Mouse (Mus musculus) right cerebral cortex, adult 2 months (tissue): ENCODE results near the gene Acap2.

ENCODE experiments used
- DNase-seq, 2 experiments: peaks; one replicate each; pipeline ENCODE4 v3.0.0; 2021 to 2022; ENCODE audit warnings: low spot score in 2 of 2

The Acap2 gene

GRCm38 (mm10) chr16:31169596-31169995 lies 31.4 kb downstream of the Acap2 start:
- DNase-seq: no peak

DNA sequence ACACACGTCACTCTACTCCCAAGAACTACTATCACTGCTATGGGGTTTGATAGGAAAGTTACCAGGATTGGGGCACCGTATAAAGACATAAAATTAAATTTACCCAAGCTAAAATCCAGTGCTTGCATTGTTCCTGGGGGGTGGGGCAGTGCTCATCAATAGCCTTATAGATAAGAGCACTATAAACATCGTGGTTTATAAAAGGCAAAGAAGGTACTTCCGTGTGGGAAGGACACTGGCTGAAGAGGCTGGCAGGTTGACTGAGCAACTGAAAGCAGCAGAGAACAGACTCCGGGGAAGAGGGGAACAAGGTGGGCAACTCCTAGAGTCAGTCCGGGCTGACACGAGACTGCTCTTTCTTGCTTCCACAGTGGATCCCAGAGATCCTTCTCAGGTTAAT lies 33.1 kb downstream of the Acap2 start:
- DNase-seq: no peak

GRCm38 (mm10) chr16:31167017-31167887 lies 33.8 kb downstream of the Acap2 start:
- DNase-seq: no peak

DNA sequence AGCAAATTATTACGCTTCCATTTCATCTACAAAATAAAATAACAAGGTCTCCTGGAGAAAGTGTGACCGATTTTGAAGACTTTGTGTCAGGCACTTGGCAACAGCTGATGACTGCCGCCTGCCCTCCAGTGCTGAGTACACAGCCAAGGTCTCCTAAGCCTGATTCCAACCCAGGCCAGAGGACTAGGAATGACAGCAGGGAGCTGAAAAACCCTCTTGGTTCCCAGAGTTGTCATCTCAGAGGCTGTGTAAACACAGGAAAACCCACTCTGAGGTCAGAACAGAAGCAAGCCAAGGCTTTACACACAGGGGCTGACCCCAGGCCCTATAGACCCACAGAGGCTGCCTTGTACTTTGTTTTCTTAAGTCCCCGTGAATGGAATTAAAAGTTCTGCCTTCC lies 35.1 kb downstream of the Acap2 start:
- no peak for DNase-seq

DNA sequence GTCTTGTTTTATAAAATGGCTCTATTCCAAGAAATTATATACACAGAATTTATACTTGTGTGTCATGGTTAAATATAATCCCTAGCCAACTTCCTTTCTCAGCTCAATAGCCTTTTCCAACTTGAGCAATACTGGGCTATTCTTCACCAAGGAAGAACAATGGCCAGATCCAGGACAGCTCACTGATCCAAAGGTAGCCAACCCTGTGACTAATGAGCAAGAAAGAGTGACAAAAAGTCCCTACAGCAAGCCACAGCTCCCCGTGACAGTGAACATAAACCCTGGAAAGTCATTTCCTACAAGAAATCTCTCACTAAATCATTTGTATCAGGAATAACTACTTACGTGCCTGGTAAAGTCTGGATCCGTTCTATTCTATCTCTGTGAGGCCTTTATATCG lies 35.6 kb downstream of the Acap2 start:
- DNase-seq: no peak

- DNase-seq: no peak
Measured at GRCm38 (mm10) chr16:31164125-31164524, 36.9 kb downstream of the Acap2 start.

GRCm38 (mm10) chr16:31160486-31160885 lies 40.6 kb downstream of the Acap2 start:
- DNase-seq: no peak

DNA sequence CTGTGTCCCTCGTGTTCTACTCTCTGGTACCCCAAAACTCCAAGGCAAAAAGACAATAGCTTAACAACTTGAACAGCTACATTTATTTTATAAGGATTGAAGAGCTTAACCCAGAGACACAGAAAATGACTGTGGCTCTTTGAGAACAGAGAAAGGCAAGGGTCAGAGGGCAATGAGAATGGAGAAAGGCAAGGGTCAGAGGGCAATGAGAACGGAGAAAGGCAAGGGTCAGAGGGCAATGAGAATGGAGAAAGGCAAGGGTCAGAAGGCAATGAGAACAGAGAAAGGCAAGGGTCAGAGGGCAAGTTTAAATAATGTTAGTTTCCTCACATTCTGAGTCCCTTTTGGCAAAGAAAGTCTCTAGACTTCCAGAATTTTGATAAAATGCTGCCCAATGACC lies 41.6 kb downstream of the Acap2 start:
- no peak for DNase-seq

- DNase-seq: no peak
Measured at GRCm38 (mm10) chr16:31149841-31150240, 51.2 kb downstream of the Acap2 start.

GRCm38 (mm10) chr16:31148891-31149290 lies 52.2 kb downstream of the Acap2 start:
- DNase-seq: no peak

- DNase-seq: no peak
Measured at GRCm38 (mm10) chr16:31147766-31148165, 53.3 kb downstream of the Acap2 start.

GRCm38 (mm10) chr16:31141916-31142315 lies 59.1 kb downstream of the Acap2 start:
- no peak for DNase-seq

DNA sequence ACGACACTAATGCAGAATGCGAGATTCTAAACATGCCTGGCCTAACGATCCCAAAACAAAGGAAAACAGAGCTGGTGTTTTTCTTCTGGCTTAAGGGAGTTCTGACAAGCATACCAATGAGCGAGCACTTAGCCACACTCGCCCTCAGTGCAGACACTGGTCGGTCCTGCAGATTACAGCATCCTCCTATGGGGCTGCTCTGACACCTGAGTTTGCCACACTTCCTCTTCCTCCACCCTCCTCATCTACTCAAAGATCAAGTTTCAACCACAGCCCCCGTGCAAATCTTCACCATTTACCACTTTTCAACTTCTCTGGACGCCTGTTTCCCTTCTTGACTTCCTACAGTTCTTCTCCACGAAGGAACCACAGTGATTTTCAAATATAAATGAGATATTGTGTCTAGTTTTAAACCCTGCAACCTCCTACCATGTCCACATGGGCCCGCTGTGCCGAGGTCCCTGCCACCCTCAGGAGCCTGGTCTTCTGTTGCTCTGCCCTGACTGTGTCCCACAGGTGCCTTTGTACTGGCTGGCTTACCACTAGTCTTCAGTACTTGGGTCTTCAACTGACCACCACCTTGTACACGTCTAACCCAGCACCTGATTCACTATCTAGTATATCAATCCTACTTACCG lies 64.3 kb downstream of the Acap2 start:
- DNase-seq: no peak

GRCm38 (mm10) chr16:31135519-31135918 lies 65.5 kb downstream of the Acap2 start:
- no peak for DNase-seq

DNA sequence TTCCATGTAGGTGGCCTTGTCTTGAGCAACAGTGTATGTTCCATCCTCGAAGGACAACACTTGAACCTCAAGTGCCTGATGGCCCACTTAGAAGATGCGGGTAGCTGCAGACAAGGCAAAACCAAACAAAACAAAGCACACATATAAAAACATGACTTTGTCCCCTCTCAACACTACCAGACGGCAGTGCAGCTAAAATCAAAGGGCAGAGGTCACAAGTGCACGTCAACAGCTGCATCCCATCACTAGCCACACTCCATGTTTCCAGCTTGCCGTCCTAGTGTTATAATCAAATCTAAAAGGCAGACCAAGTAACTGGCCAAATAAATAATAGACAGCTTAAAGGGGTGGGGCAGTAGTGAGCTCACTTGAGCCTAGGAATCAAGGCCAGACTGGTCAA lies 69.5 kb downstream of the Acap2 start:
- no peak for DNase-seq

GRCm38 (mm10) chr16:31128116-31128515 lies 72.9 kb downstream of the Acap2 start:
- no peak for DNase-seq

DNA sequence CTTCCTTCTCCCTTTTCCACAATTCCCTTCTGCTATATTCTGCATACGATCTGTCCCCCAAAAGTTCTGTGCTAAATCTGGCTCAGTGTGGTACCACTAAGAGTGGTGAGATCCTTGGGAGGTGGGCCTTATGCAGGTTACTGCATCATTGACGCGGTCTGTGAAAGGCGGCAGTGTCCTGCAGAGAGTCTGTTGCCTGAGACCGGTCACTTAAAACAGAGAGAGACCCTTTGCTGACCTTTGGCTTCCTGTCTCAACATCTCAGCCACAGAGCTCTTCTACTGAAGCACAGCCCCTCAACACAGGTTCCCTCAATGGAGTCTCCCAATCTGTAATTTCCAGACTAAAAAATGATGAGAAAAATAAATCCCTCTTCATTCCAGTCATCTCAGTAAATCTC lies 76.1 kb downstream of the Acap2 start:
- no peak for DNase-seq

GRCm38 (mm10) chr16:31121612-31122011 lies 79.4 kb downstream of the Acap2 start:
- DNase-seq: no peak

GRCm38 (mm10) chr16:31113596-31113995 lies 87.4 kb downstream of the Acap2 start:
- DNase-seq: no peak

DNA sequence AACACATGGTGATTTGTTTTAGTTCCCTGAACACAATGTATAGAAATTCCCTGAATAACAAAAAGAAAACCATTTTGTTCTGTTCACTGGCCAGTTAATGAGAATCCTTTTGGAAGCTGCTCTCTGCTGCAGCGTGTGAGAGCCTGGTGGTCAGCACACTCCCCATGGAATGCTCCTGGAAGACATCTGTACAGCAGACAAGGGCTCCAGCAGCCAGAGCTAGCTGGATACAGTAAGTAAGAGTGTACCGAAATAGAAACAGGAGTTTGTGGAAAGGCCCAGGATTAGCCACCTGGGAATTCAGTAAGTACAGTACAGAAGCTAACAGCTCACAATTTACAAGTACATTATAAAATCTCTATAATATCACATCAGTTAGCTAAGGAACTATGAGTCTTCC lies 99.7 kb downstream of the Acap2 start:
- no peak for DNase-seq

DNA sequence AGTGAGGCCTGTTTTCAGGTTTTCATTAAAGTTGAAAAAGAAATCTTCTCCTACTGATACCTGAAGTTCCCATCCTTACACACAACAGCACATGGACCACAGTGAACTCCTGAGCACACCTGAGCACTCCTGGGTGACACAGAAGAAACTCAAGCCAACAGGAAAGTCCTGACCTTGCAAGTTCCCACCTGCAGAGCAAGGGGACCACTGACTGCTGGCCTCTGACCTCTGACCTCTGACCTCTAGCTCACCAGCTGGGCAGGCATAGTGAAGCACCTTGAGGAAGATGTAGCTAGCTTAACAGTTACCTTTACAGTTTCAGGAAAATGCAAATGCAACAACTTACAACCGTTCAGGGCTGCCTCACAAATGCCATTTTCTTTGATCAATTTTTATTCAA lies 101.1 kb downstream of the Acap2 start:
- no peak for DNase-seq

GRCm38 (mm10) chr16:31094036-31094435 lies 107.0 kb downstream of the Acap2 start:
- DNase-seq: no peak

DNA sequence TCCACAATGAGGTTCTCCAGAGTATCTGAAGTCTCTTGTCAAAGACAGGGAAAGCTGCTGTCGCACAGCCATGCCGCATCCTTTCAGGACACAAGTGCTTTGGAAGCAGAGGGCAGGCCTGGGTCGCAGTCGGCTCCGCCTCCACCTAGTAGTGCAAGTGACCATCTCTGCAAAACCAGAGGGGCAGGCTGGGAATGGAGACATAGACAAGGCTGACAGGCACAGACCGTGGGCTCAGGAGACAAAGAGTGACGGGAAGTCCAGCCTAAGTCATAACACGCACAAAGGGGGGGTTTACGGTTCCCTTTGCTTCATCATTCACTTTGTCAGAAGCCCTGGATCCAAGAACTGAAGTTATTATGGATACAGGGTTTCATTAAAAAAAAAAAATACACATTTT lies 107.9 kb downstream of the Acap2 start:
- DNase-seq: no peak
